Mouse (Mus musculus) heart, adult 2 months (tissue): ENCODE data around the gene Cyp2d10.

Experiments used
- EP300 ChIP-seq: fragments of 200-500 bp; IDR thresholded peaks from 2 replicates; pipeline ENCODE4 v1.6.1; 2011; ENCODE audit warnings: low read depth, low read length, control low read depth; ENCODE audit not compliant: insufficient read depth
- POLR2A ChIP-seq: fragments of 200-500 bp; IDR thresholded peaks from 2 replicates; pipeline ENCODE4 v1.6.1; 2011; ENCODE audit warnings: mild to moderate bottlenecking, low read depth, low read length, control low read depth; ENCODE audit not compliant: insufficient read depth

DNA sequence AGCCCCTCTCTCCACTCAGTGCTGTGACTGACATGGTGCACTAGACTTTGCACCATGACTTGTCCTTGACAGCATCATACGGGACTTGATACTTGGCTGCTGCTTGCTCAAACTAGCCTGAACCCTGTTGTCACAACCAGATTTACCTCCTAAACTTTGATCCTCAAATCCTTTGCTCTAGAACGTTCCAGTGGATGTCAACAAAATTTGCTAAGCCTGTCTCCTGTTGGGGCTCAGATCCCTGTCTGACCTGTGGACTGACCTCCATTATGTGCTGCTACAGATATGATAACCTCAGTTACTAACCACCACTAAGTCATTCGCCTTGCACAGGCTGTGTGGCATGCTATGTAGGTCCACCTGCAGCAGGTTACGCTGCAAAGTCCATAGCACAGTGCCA lies 15.9 kb upstream of the Cyp2d10 start:
- TF ChIP-seq POLR2A (no peak), EP300 (no peak)
